In the genomic region with DNA sequence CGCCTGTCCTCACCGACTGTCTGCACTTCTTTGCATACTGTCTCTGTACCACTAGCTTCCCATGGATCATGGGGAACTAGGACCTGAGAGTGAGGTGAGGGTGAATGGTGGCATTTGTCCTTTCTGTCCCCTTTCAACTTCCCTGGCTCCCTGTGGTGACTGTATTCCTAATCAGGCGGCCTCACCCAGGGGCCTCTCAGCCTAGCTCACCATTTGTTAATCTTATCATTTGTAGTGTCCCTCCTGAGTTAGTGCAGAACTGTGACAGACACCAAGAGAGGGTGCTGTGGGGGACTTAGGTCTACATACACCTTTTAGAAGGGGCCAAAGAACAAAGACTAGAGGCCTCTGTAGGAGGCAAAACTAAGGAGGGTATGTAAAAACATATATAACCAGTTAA, we compare ENCODE assay signal across 13 mouse cellular contexts.
DNase-seq lines count a peak whose midpoint lies in the region; ATAC-seq lines count a peak whose summit lies in the region.
"Had no signal": no experiment of that assay in that cellular context is flagged by ENCODE, and none has a peak within 500 bp of the region (broad histone marks: within the 10 kb centered on the region; RNA-seq: fewer than 3 reads in every experiment).

No protein-coding gene starts in this region.

- H3K4me2 ChIP-seq in forebrain, embryonic 13.5 days, result no peak overlapping the region
- H3K4me2 ChIP-seq in midbrain, embryonic 15.5 days, result no peak overlapping the region
- H3K4me2 ChIP-seq in stomach, embryonic 15.5 days, result no peak overlapping the region
- no peak overlapping the region for H3K4me2 ChIP-seq in neural tube, embryonic 15.5 days

- no peaks in the 10 kb centered on the region for H3K27me3 ChIP-seq in forebrain, embryonic 10.5 days (ENCODE audit: poor library complexity, severe bottlenecking)
- no peaks in the 10 kb centered on the region for H3K27me3 ChIP-seq in forebrain, embryonic 13.5 days
- no peaks in the 10 kb centered on the region for H3K27me3 ChIP-seq in midbrain, embryonic 10.5 days (ENCODE audit: low read depth, poor library complexity, severe bottlenecking)
- H3K27me3 ChIP-seq in midbrain, embryonic 15.5 days (replicated peaks), result no peaks in the 10 kb centered on the region
- H3K27me3 ChIP-seq in stomach, embryonic 15.5 days (replicated peaks), result no peaks in the 10 kb centered on the region
- no peaks in the 10 kb centered on the region for H3K27me3 ChIP-seq in neural tube, embryonic 15.5 days (replicated peaks)

- no peak for DNase-seq in forebrain, embryonic 10.5 days (ENCODE audit: extremely low spot score, low spot score)
- no peak for DNase-seq in midbrain, embryonic 10.5 days (ENCODE audit: low spot score)
- DNase-seq in liver, result peak; percentile 85
- DNase-seq in layer of hippocampus, adult 9-11 months, result no peak
- DNase-seq: cerebellum, adult 18-20 months; gastrocnemius, postnatal 10 days; kidney, postnatal 14 days; lung, postnatal 36 days had no signal

- no peaks in the 10 kb centered on the region for H3K9me3 ChIP-seq in forebrain, embryonic 10.5 days
- no peaks in the 10 kb centered on the region for H3K9me3 ChIP-seq in forebrain, embryonic 13.5 days (replicated peaks)
- H3K9me3 ChIP-seq in midbrain, embryonic 10.5 days (replicated peaks), result no peaks in the 10 kb centered on the region
- H3K9me3 ChIP-seq in midbrain, embryonic 15.5 days, result no peaks in the 10 kb centered on the region
- no peaks in the 10 kb centered on the region for H3K9me3 ChIP-seq in stomach, embryonic 15.5 days
- H3K9me3 ChIP-seq in neural tube, embryonic 15.5 days (replicated peaks), result no peaks in the 10 kb centered on the region

- H3K36me3 ChIP-seq in forebrain, embryonic 10.5 days (replicated peaks), result peaks cover 33% of the 10 kb centered on the region
- peaks cover 3% of the 10 kb centered on the region; the same call in 1 of the 2 replicates for H3K36me3 ChIP-seq in forebrain, embryonic 13.5 days (ENCODE audit: poor library complexity, severe bottlenecking)
- peaks cover 14% of the 10 kb centered on the region for H3K36me3 ChIP-seq in midbrain, embryonic 10.5 days
- H3K36me3 ChIP-seq in midbrain, embryonic 15.5 days (replicated peaks), result no peaks in the 10 kb centered on the region
- H3K36me3 ChIP-seq in stomach, embryonic 15.5 days, result no peaks in the 10 kb centered on the region
- H3K36me3 ChIP-seq in neural tube, embryonic 15.5 days, result no peaks in the 10 kb centered on the region; the same call in 1 of the 2 replicates

- H3K4me3 ChIP-seq in forebrain, embryonic 10.5 days, result no peak overlapping the region
- no peak overlapping the region for H3K4me3 ChIP-seq in forebrain, embryonic 13.5 days
- H3K4me3 ChIP-seq in midbrain, embryonic 10.5 days, result no peak overlapping the region
- no peak overlapping the region for H3K4me3 ChIP-seq in midbrain, embryonic 15.5 days
- H3K4me3 ChIP-seq in stomach, embryonic 15.5 days (replicated peaks), result no peak overlapping the region
- no peak overlapping the region for H3K4me3 ChIP-seq in neural tube, embryonic 15.5 days (replicated peaks)

- H3K9ac ChIP-seq in forebrain, embryonic 13.5 days, result no peak overlapping the region
- no peak overlapping the region for H3K9ac ChIP-seq in midbrain, embryonic 15.5 days
- H3K9ac ChIP-seq in stomach, embryonic 15.5 days, result no peak overlapping the region
- H3K9ac ChIP-seq in neural tube, embryonic 15.5 days (replicated peaks), result no peak overlapping the region

- H3K27ac ChIP-seq in forebrain, embryonic 10.5 days, result peak overlapping the region; percentile 41; the same call in 1 of the 2 replicates
- no peak overlapping the region for H3K27ac ChIP-seq in forebrain, embryonic 13.5 days
- 0 out of 2 replicates have a peak overlapping the region, but pooled peaks have one; percentile 23 for H3K27ac ChIP-seq in midbrain, embryonic 10.5 days (replicated peaks)
- H3K27ac ChIP-seq in midbrain, embryonic 15.5 days, result no peak overlapping the region
- H3K27ac ChIP-seq in stomach, embryonic 15.5 days, result no peak overlapping the region
- H3K27ac ChIP-seq in neural tube, embryonic 15.5 days (replicated peaks), result no peak overlapping the region
- H3K27ac ChIP-seq: hindbrain, postnatal 0 days had no signal

- H3K4me1 ChIP-seq in forebrain, embryonic 10.5 days, result no peaks in the 10 kb centered on the region
- no peaks in the 10 kb centered on the region for H3K4me1 ChIP-seq in forebrain, embryonic 13.5 days
- no peaks in the 10 kb centered on the region for H3K4me1 ChIP-seq in midbrain, embryonic 10.5 days
- no peaks in the 10 kb centered on the region for H3K4me1 ChIP-seq in midbrain, embryonic 15.5 days
- H3K4me1 ChIP-seq in stomach, embryonic 15.5 days, result no peaks in the 10 kb centered on the region
- H3K4me1 ChIP-seq in neural tube, embryonic 15.5 days, result peaks cover 25% of the 10 kb centered on the region

- WGBS in forebrain, embryonic 10.5 days, result 82% methylated on average over 3 of the region's 3 CpGs
- WGBS in forebrain, embryonic 13.5 days, result 77% methylated on average over 3 of the region's 3 CpGs
- WGBS in midbrain, embryonic 10.5 days, result 72% methylated on average over 3 of the region's 3 CpGs
- WGBS in midbrain, embryonic 15.5 days, result 81% methylated on average over 3 of the region's 3 CpGs
- WGBS in stomach, embryonic 15.5 days, result 79% methylated on average over 3 of the region's 3 CpGs
- WGBS in neural tube, embryonic 15.5 days, result 88% methylated on average over 3 of the region's 3 CpGs

- no peak for ATAC-seq in forebrain, embryonic 13.5 days
- ATAC-seq in midbrain, embryonic 15.5 days (replicated peaks), result no peak
- ATAC-seq in stomach, embryonic 15.5 days (ENCODE audit: insufficient read depth, low FRiP score, low read depth), result peak; percentile 89; the same call in 1 of the 2 replicates
- ATAC-seq in neural tube, embryonic 15.5 days (ENCODE audit: low FRiP score), result no peak
- ATAC-seq: hindbrain, postnatal 0 days had no signal

Comparison
In these comparisons a context has a peak if more than half of its experiments do, and no peak if none do; other contexts are left out.
1. H3K27ac ChIP-seq: peak in forebrain, embryonic 10.5 days (single experiment) and midbrain, embryonic 10.5 days (single experiment); none in forebrain, embryonic 13.5 days (single experiment), midbrain, embryonic 15.5 days (single experiment), stomach, embryonic 15.5 days (single experiment) and neural tube, embryonic 15.5 days (single experiment).